Mouse (Mus musculus) embryo, embryonic 11.5 days (tissue): ENCODE data around the gene 2310034C09Rik.
"Not testable (repeated sequence)": the region's sequence is repeated elsewhere in the genome, so short reads cannot be mapped to it uniquely, and the experiment has no call there.

ENCODE experiments used
- DNase-seq: peaks from one replicate; pipeline ENCODE4 v3.0.0-alpha.2; 2012; ENCODE audit warnings: low read depth, low spot score

Gene 2310034C09Rik

DNA sequence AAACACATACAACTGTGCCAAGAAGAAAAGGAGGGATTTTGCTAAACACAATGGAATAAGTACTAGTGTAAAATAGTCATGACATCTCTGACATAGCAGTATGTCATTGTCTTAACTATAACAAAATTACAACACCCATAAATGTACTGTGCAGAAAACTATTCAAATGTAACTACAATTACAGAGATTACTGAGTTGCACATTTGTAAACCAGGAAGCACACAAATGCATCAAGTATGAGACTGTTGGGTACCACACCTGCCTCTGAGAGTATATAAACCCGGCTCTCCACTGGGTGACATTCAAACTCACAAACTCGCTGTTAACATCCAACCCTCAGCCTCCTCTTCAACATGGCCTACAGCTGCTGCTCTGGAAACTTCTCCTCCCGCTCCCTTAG, at the start of gene 2310034C09Rik:
TSS of gene 2310034C09Rik (plus strand) at position 301 of the 400 bp plus-strand sequence.
- not testable (repeated sequence) for DNase-seq

DNA sequence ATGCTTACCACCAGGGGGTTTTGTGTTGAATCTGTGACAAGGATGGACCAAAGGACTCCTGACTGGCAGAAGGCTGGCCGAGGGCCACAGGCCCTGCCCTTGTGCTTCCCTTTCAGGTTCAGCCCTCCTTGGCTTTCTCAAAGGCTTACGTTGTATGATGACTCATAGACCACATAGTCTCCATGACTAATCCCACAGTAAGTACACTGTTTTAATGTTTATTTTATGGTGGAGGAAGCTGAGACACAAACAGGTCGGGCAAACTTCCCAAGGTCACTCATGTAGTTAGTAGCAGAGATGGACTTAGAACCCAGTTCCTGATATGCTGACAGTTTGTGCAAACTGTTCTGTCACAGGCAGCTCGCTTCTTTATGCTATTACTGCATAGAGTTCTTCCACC, 47.9 kb upstream of the 2310034C09Rik start:
- no peak for DNase-seq

DNA sequence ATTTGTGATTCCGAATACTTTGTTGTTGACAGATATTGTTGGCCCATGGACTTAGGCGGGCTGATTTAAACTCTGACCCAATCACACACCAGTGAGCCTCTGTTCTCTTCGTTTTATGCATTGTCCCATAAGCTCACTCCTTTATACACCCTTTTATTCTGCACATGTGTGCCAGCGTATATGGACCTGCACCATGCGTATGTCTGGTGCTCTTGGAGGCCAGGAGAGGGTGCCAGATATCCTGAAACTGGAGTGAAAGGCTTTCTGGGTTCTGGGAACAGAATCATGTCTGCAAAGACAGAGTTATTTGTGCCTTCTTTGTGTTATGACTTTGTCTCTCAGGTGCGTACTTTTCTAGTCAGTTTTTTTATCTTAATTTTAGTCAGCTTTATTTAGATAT, 47.4 kb upstream of the 2310034C09Rik start:
- no peak for DNase-seq

DNA sequence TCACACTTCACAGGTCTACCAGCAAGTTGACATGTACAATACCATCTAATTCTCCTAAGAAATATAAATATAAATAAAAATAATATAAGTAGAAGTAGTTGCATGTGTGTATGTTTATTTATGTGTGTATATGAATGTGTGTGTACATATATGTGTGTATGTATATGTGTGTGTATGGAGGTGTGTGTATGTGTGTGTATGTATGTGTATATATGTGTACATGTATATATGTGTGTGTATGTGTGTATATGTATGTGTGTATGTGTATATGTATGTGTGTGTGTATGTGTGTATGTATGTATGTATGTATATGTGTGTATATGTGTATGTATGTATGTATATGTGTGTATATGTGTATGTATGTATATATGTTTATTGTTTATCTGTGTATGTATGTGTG, 42.1 kb upstream of the 2310034C09Rik start:
- DNase-seq = no peak

DNA sequence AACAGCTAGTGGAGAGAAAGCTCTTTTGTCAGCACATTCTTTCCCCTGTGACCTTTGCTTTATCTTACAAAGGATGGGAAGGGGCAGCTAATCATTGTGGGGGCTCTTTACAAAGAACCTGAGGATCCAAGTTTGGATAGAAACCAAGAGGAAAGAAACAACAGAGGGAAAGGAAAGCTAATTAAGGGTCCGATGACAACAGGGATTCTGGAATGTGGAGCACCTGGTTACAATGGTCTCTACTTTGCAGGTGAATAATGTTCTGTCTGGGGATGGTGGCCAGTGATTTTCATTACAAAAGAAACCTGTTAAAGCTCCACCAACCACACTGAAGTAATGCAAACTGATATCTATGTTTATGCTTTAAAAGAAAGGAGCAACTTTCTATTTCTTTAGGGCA, 38.6 kb upstream of the 2310034C09Rik start:
- no peak for DNase-seq

DNA sequence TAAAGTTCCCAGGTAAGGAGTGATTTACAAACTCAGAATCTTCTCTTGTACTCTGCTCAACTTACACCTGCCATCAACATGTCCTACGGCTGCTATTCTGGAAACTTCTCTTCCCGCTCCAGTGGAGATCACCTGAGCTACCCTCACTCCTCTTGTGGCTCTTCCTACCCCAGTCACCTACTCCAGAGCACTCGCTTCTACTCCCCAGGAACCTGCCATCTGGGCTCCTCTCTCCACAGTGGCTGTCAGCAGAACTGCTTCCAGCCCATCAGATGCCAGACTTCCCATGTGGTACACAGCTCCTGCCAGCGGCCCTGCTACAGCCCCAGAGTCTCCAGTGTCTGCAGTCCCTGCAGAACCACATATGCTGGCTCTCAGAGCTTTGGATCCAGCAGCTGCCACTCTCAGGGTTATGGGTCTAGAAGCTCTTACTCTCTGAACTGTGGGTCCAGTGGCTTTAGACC, 29.8 kb upstream of the 2310034C09Rik start, which contains the start of gene Krtap13-1:
TSS of gene Krtap13-1 (plus strand) at position 51 of the 464 bp plus-strand sequence.
- DNase-seq = no peak

DNA sequence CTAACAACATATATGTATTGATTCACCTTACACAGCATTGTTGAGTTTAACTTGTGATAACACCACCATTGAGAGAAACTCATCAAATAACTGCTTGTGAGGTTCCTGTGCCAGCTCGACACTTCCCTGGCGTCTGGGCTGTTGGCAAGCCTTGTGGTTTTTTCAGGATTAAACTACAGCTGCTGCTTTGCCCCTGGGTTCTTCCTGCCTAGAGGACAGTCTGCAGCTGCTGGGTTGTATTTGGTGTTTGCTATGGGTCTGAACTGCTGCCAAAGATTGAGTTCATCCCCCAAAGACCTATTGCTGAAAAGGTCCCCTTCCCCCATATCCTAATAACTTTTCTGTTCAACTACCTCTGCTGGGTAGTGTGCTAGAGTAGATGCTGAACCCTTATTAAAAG, 23.3 kb upstream of the 2310034C09Rik start:
- no peak for DNase-seq

DNA sequence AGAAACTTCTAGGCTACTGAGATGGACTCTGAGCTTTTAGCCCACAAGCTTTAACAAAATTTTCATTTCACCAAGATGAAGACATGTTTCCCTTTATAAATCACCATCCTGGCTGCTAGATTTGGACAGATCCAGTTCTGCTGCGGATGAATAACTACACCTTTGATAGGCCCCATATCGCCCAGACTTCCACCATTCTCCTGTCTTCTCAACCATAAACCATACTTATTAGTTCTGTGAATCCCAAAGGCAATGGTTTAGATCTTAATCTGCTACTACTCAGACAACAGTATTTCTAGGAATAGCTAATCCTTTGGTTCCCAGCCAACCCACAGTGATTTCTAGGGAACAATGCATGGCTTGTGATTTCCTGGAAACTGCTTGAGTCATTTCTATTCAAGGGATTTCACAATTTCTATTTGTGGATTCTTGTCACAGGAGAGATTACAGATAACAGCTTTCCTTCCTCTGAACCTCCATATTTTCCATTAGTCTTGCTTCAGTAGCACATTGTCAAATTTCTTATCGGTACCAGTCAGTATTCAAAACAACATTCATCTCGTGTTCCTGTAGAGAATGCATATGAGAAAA, 13.8 kb upstream of the 2310034C09Rik start:
- no peak for DNase-seq

DNA sequence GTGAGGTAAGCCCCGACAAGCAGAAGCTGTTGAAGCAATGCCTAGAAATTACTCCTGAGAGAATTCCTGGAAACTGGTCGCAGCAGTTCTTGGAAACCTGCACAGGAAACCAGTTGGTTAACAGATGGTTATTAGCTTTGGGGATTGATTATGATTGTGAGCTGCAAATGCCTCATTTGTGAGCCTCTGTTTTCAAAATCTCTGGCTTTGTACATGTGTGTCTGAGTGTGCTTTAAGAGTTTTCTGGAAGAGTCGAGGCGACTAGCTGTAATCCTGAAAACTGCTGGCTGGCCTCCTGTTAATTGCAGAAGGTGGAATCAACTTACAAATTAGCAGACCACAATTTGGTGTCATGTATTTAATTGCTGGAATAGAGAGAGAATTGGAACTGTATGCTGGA, 10.7 kb upstream of the 2310034C09Rik start:
- no peak for DNase-seq

DNA sequence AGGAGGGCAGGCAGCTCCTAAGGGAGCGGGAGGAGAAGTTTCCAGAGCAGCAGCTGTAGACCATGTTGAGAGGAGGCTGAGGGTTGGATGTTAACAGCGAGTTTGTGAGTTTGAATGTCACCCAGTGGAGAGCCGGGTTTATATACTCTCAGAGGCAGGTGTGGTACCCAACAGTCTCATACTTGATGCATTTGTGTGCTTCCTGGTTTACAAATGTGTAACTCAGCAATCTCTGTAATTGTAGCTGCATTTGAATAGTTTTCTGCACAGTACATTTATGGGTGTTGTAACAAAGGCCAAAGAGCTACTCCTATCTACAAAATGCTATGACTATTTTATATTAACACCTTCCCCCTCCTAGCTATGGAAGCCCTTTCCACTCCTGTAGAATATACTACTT, 7.1 kb upstream of the 2310034C09Rik start, which contains the start of gene Krtap13:
TSS of gene Krtap13 (minus strand) at position 101 of the 400 bp plus-strand sequence.
- DNase-seq = not testable (repeated sequence)

DNA sequence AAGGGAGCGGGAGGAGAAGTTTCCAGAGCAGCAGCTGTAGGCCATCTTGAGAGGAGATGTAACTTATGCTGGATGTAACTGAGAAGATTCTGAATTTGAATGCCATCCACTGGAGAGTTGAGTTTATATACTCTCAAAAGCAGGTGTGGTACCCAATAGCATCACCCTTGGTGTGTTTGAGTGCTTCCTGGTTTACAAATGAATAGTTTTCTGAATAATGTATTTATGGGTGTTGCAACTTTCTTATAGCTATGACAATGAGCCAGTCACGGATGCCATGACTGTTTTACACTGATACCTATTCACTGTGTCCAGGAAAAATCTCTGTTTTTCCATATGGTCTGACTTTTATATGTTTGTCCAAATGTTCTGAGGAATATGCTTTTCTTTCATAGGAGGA, 15.5 kb downstream of the 2310034C09Rik start, which contains the start of gene 2310057N15Rik:
TSS of gene 2310057N15Rik (minus strand) at position 101 of the 400 bp plus-strand sequence.
- no peak for DNase-seq

DNA sequence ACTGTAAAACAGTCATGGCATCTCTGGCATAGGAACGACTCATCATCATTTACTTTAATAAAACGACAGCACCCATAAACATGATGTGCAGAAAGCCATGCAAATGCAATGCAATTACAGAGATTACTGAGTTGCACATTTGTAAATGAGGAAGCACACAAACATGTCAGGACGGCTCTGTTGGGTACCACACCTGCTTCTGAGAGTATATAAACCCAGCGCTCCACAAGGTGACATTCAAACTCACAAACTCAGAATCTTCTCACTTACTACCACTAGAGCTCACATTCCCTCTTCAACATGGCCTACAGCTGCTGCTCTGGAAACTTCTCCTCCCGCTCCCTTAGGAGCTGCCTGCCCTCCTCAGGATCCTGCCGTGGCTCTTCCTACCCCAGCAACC, 18.9 kb downstream of the 2310034C09Rik start, which contains the start of gene Gm5965:
TSS of gene Gm5965 (plus strand) at position 301 of the 400 bp plus-strand sequence.
- DNase-seq = no peak

DNA sequence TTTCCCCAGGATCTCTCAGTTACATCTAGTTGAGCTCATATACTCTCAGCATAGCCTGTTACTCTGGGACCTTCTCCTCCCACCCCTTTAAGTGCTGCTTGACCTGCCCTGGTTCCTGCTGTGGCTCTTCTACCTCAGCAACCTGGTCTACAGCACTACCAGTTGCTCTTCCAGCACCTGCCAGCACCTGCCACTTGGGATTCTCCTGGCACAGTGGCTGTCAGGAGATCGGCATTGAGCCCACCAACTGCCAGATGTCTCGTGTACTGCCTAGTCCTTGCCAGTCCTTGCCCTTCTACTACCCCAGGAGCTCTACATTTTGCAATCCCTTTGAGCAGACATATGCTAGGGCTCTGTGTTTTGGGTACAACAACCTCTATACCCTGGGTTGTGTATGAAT, 28.1 kb downstream of the 2310034C09Rik start:
- no peak for DNase-seq
